Mouse (Mus musculus): ENCODE measurements at regions not wholly inside any gene's neighbourhood (a gene's known extent, or its start where the extent isn't known, plus 50 kb on each side); places are given as distances from the start of the nearest gene placed in this dataset.

GRCm38 (mm10) chr13:79057424-79057823 is 857.9 kb upstream of the Nr2f1 start:
- H3K36me3 ChIP-seq (ENCODE audit: control insufficient read depth, insufficient read depth, low read length) = no peaks in the 10 kb centered on the region
- no peak overlapping the region for H3K4me2 ChIP-seq
- no peaks in the 10 kb centered on the region for H3K9me3 ChIP-seq (replicated peaks; ENCODE audit: control insufficient read depth, low read length)
- ATAC-seq (replicated peaks; ENCODE audit: insufficient number of reproducible peaks, low FRiP score, low TSS enrichment) = no peak
- H3K27me3 ChIP-seq (ENCODE audit: control insufficient read depth, insufficient read depth, low read length) = no peaks in the 10 kb centered on the region
- H3K4me3 ChIP-seq (ENCODE audit: low read depth, low read length) = no peak overlapping the region
- H3K9ac ChIP-seq (ENCODE audit: low read depth, low read length) = no peak overlapping the region
- WGBS (ENCODE audit: insufficient replicate concordance) = 77% methylated on average over 1 of the region's 1 CpGs
- no peak overlapping the region for H3K27ac ChIP-seq (ENCODE audit: low read depth, low read length)
- H3K4me1 ChIP-seq (ENCODE audit: control insufficient read depth, insufficient read depth, low read length) = no peaks in the 10 kb centered on the region

GRCm38 (mm10) chr13:79054481-79054880 is 854.9 kb upstream of the Nr2f1 start:
- Histone ChIP-seq H3K36me3 (ENCODE audit: control insufficient read depth, insufficient read depth, low read length) (no peaks in the 10 kb centered on the region), H3K4me3 (ENCODE audit: low read depth, low read length) (no peak overlapping the region), H3K4me1 (ENCODE audit: control insufficient read depth, insufficient read depth, low read length) (no peaks in the 10 kb centered on the region), H3K9me3 (replicated peaks; ENCODE audit: control insufficient read depth, low read length) (no peaks in the 10 kb centered on the region), H3K9ac (ENCODE audit: low read depth, low read length) (no peak overlapping the region), H3K27me3 (ENCODE audit: control insufficient read depth, insufficient read depth, low read length) (no peaks in the 10 kb centered on the region), H3K4me2 (no peak overlapping the region), H3K27ac (ENCODE audit: low read depth, low read length) (no peak overlapping the region)
- no peak for ATAC-seq (replicated peaks; ENCODE audit: insufficient number of reproducible peaks, low FRiP score, low TSS enrichment)

GRCm38 (mm10) chr13:79053428-79053827 is 853.9 kb upstream of the Nr2f1 start:
- H3K36me3 ChIP-seq (ENCODE audit: control insufficient read depth, insufficient read depth, low read length) = no peaks in the 10 kb centered on the region
- no peaks in the 10 kb centered on the region for H3K9me3 ChIP-seq (replicated peaks; ENCODE audit: control insufficient read depth, low read length)
- H3K27me3 ChIP-seq (ENCODE audit: control insufficient read depth, insufficient read depth, low read length) = no peaks in the 10 kb centered on the region
- no peaks in the 10 kb centered on the region for H3K4me1 ChIP-seq (ENCODE audit: control insufficient read depth, insufficient read depth, low read length)
- no peak overlapping the region for H3K9ac ChIP-seq (ENCODE audit: low read depth, low read length)
- 68% methylated on average over 1 of the region's 1 CpGs for WGBS (ENCODE audit: insufficient replicate concordance)
- no peak overlapping the region for H3K4me3 ChIP-seq (ENCODE audit: low read depth, low read length)
- ATAC-seq (replicated peaks; ENCODE audit: insufficient number of reproducible peaks, low FRiP score, low TSS enrichment) = no peak
- H3K4me2 ChIP-seq = no peak overlapping the region
- no peak overlapping the region for H3K27ac ChIP-seq (ENCODE audit: low read depth, low read length)

- no peak overlapping the region for H3K4me3 ChIP-seq (ENCODE audit: low read depth, low read length)
- no peak overlapping the region for H3K9ac ChIP-seq (ENCODE audit: low read depth, low read length)
- no peaks in the 10 kb centered on the region for H3K9me3 ChIP-seq (replicated peaks; ENCODE audit: control insufficient read depth, low read length)
- no peak overlapping the region for H3K27ac ChIP-seq (ENCODE audit: low read depth, low read length)
- ATAC-seq (replicated peaks; ENCODE audit: insufficient number of reproducible peaks, low FRiP score, low TSS enrichment) = no peak
- H3K4me2 ChIP-seq = no peak overlapping the region
- 77% methylated on average over 1 of the region's 1 CpGs for WGBS (ENCODE audit: insufficient replicate concordance)
- no peaks in the 10 kb centered on the region for H3K4me1 ChIP-seq (ENCODE audit: control insufficient read depth, insufficient read depth, low read length)
- H3K27me3 ChIP-seq (ENCODE audit: control insufficient read depth, insufficient read depth, low read length) = no peaks in the 10 kb centered on the region
- no peaks in the 10 kb centered on the region for H3K36me3 ChIP-seq (ENCODE audit: control insufficient read depth, insufficient read depth, low read length)
Observed at GRCm38 (mm10) chr13:79047240-79047639, 847.7 kb upstream of the Nr2f1 start.

GRCm38 (mm10) chr13:79044657-79045056 is 845.1 kb upstream of the Nr2f1 start:
- no peak for ATAC-seq (replicated peaks; ENCODE audit: insufficient number of reproducible peaks, low FRiP score, low TSS enrichment)
- WGBS (ENCODE audit: insufficient replicate concordance) = 62% methylated on average over 5 of the region's 5 CpGs
- Histone ChIP-seq H3K4me1 (ENCODE audit: control insufficient read depth, insufficient read depth, low read length) (no peaks in the 10 kb centered on the region), H3K9ac (ENCODE audit: low read depth, low read length) (no peak overlapping the region), H3K27ac (ENCODE audit: low read depth, low read length) (no peak overlapping the region), H3K4me2 (no peak overlapping the region), H3K36me3 (ENCODE audit: control insufficient read depth, insufficient read depth, low read length) (no peaks in the 10 kb centered on the region), H3K9me3 (replicated peaks; ENCODE audit: control insufficient read depth, low read length) (no peaks in the 10 kb centered on the region), H3K27me3 (ENCODE audit: control insufficient read depth, insufficient read depth, low read length) (no peaks in the 10 kb centered on the region), H3K4me3 (ENCODE audit: low read depth, low read length) (no peak overlapping the region)

GRCm38 (mm10) chr13:79037883-79038282 is 838.3 kb upstream of the Nr2f1 start:
- H3K4me3 ChIP-seq (ENCODE audit: low read depth, low read length) = no peak overlapping the region
- H3K9me3 ChIP-seq (replicated peaks; ENCODE audit: control insufficient read depth, low read length) = no peaks in the 10 kb centered on the region
- H3K4me2 ChIP-seq = no peak overlapping the region
- H3K4me1 ChIP-seq (ENCODE audit: control insufficient read depth, insufficient read depth, low read length) = no peaks in the 10 kb centered on the region
- H3K36me3 ChIP-seq (ENCODE audit: control insufficient read depth, insufficient read depth, low read length) = no peaks in the 10 kb centered on the region
- no peak overlapping the region for H3K9ac ChIP-seq (ENCODE audit: low read depth, low read length)
- no peaks in the 10 kb centered on the region for H3K27me3 ChIP-seq (ENCODE audit: control insufficient read depth, insufficient read depth, low read length)
- ATAC-seq (replicated peaks; ENCODE audit: insufficient number of reproducible peaks, low FRiP score, low TSS enrichment) = no peak
- H3K27ac ChIP-seq (ENCODE audit: low read depth, low read length) = no peak overlapping the region

GRCm38 (mm10) chr13:79035276-79035675 is 835.7 kb upstream of the Nr2f1 start:
- WGBS (ENCODE audit: insufficient replicate concordance) = 67% methylated on average over 2 of the region's 2 CpGs
- Histone ChIP-seq H3K9me3 (replicated peaks; ENCODE audit: control insufficient read depth, low read length) (no peaks in the 10 kb centered on the region), H3K27me3 (ENCODE audit: control insufficient read depth, insufficient read depth, low read length) (no peaks in the 10 kb centered on the region), H3K4me1 (ENCODE audit: control insufficient read depth, insufficient read depth, low read length) (peaks cover 1% of the 10 kb centered on the region; the same call in 1 of the 2 replicates), H3K36me3 (ENCODE audit: control insufficient read depth, insufficient read depth, low read length) (no peaks in the 10 kb centered on the region), H3K4me3 (ENCODE audit: low read depth, low read length) (no peak overlapping the region), H3K4me2 (no peak overlapping the region), H3K9ac (ENCODE audit: low read depth, low read length) (no peak overlapping the region), H3K27ac (ENCODE audit: low read depth, low read length) (no peak overlapping the region)
- ATAC-seq (replicated peaks; ENCODE audit: insufficient number of reproducible peaks, low FRiP score, low TSS enrichment) = no peak

- H3K4me1 ChIP-seq (ENCODE audit: control insufficient read depth, insufficient read depth, low read length) = peaks cover 5% of the 10 kb centered on the region; the same call in 1 of the 2 replicates
- H3K27me3 ChIP-seq (ENCODE audit: control insufficient read depth, insufficient read depth, low read length) = no peaks in the 10 kb centered on the region
- H3K27ac ChIP-seq (ENCODE audit: low read depth, low read length) = no peak overlapping the region
- H3K36me3 ChIP-seq (ENCODE audit: control insufficient read depth, insufficient read depth, low read length) = no peaks in the 10 kb centered on the region
- no peak overlapping the region for H3K4me3 ChIP-seq (ENCODE audit: low read depth, low read length)
- peak; percentile 55; the same call in 1 of the 2 replicates for ATAC-seq (replicated peaks; ENCODE audit: insufficient number of reproducible peaks, low FRiP score, low TSS enrichment)
- H3K9ac ChIP-seq (ENCODE audit: low read depth, low read length) = no peak overlapping the region
- H3K4me2 ChIP-seq = no peak overlapping the region
- no peaks in the 10 kb centered on the region for H3K9me3 ChIP-seq (replicated peaks; ENCODE audit: control insufficient read depth, low read length)
Observed at GRCm38 (mm10) chr13:79029974-79030373, 830.4 kb upstream of the Nr2f1 start.

- WGBS (ENCODE audit: insufficient replicate concordance) = 42% methylated on average over 4 of the region's 4 CpGs
- H3K4me2 ChIP-seq = no peak overlapping the region
- peaks cover 5% of the 10 kb centered on the region; the same call in 1 of the 2 replicates for H3K4me1 ChIP-seq (ENCODE audit: control insufficient read depth, insufficient read depth, low read length)
- H3K27me3 ChIP-seq (ENCODE audit: control insufficient read depth, insufficient read depth, low read length) = no peaks in the 10 kb centered on the region
- H3K4me3 ChIP-seq (ENCODE audit: low read depth, low read length) = no peak overlapping the region
- H3K9me3 ChIP-seq (replicated peaks; ENCODE audit: control insufficient read depth, low read length) = no peaks in the 10 kb centered on the region
- ATAC-seq (replicated peaks; ENCODE audit: insufficient number of reproducible peaks, low FRiP score, low TSS enrichment) = no peak
- no peak overlapping the region for H3K27ac ChIP-seq (ENCODE audit: low read depth, low read length)
- H3K9ac ChIP-seq (ENCODE audit: low read depth, low read length) = no peak overlapping the region
- H3K36me3 ChIP-seq (ENCODE audit: control insufficient read depth, insufficient read depth, low read length) = no peaks in the 10 kb centered on the region
Observed at GRCm38 (mm10) chr13:79027877-79028760, 828.6 kb upstream of the Nr2f1 start.
